Mouse (Mus musculus) kidney, adult 9 months (tissue): ENCODE data around the gene Lce1j.
"Not testable (repeated sequence)": the region's sequence is repeated elsewhere in the genome, so short reads cannot be mapped to it uniquely, and the experiment has no call there.

Experiments used
- DNase-seq: peaks from one replicate; pipeline ENCODE4 v3.0.0; 2022

Gene Lce1j

DNA sequence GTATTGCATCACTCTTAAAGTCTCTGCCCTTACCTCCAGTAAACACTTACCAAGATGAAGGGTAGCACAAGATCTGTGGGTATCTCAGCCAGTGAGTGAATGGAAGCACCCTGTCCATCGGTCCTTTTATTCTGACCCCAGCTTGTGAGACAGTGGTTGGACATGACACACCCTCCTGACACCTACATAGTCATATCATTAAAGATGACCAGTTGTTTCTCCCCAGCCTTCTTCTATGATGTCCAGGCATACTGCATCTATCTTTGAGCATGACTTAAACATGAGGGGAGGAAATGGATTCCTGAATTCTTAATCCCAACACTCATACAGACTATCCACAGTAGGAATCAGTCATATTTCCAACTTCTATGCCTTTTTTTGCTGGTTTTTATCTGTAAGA is at the start of gene Lce1j:
Gene Lce1j, minus strand, starts transcription at position 101 of the 400 bp plus-strand sequence.
- no peak for DNase-seq

DNA sequence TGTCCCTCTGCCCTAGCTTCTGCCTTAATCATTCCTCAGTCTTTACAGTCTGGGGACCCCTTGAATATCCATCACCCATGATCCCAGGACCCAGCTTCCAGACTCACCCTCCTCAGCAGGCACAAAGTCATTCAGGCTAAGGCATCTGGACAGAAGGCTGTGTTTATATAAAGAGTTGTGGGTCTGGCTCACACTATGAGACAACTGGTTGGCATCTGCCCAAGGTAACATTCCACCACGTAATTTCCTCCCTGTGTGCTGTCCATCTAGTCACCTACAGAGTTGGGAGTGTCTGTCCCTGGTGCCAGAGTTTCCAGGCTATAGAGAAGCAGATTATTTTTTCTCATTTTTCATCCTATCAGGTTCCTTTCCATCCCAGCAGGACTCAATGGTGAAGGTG is 36.8 kb upstream of the Lce1j start, which contains the start of gene Kprp:
Gene Kprp, minus strand, starts transcription at position 140 of the 400 bp plus-strand sequence.
- DNase-seq: no peak

DNA sequence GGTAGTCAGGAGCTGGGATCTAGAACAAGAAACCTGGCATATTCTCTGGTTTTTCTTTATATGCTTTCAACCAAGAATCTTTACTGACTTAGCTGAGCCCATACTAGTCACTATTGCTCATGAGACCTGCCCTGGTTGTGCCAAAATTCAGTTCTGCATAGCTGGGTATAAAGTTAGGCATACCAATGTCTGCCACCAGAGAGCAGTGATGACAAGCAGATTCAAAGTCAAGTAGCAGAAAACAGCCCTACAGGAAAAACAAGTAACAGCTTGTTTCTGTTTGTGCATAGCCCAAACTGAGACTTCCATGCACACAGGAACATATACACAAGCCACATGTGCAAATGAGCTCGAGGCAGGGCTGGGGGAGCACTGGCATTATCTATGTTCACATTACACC is 35.5 kb upstream of the Lce1j start:
- peak; percentile 1 for DNase-seq

DNA sequence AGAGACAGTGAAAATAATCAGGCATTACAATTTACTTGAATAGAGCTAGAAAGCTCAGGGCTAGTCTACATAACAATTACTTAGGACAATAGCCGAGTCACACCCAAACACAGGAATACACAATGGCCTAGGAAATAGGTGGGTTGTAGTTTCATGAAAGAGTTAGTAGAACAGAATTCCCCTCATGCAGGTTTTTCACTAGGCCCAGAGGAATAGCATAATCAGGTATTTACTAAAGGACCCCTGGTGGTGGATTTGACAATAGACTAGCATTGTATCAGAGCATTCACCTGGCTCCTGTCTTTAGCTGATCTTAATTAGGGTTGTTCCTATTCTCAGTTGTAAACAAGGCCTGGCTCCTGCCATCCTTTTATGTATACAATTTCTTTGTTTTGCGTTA is 25.7 kb upstream of the Lce1j start:
- DNase-seq: not testable (repeated sequence)

DNA sequence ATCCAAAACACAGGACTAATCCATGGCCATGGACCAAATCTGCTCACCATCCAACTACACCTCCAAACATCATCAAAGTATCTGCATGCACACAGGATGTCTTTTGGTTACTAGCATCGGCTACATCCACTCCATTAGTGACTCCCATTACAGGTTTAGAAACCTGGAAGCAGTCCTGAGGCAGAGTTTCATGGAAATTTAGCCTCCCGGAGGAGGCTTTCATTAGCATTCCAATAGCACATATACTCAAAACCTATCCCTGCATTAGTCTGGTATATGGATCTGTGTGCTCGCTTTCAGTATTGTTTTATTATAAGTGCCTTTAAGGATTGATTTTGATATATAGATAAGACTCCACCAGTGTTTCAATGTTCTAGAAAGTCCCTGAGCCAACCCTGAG is 25.3 kb upstream of the Lce1j start:
- no peak for DNase-seq

DNA sequence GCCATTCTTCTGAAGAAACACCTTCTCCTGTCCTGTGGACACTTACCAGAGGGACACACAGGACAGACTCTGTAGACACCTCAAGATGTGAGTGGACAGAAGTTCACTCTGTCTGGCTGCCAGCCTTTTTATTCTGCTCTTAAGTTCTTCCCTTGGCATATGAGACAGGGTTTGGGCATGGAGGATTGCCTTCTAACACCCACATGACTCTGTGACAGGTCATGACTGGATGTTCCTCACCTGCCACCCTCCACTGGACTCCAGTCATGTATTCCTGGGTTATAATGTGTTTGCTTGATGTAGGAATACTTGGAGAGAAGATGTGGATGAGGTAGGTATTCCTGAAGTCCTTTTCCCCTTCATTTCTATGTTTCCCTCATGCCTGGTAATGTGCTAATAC is 17.5 kb upstream of the Lce1j start, which contains the start of gene Lce1k:
Gene Lce1k, minus strand, starts transcription at position 101 of the 400 bp plus-strand sequence.
- no peak for DNase-seq

DNA sequence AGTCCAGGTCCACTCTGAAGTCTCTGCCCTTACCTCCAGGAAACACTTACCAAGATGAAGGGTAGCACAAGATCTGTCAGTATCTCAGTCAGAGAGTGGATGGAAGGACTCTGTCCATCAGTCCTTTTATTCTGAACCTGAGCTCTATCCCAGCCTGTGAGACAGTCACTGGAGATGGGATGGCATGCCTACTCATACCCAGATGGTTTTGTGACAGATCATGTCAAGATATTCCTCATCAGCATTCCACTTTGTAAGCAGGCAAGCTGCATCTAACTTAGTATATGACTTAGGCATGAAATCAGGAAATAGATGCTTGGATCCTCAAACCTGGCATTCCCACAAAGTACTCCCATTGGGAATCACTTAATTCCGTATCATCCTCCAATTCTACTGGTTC is 11.5 kb downstream of the Lce1j start, which contains the start of gene Lce1i:
Gene Lce1i, minus strand, starts transcription at position 101 of the 400 bp plus-strand sequence.
- no peak for DNase-seq

DNA sequence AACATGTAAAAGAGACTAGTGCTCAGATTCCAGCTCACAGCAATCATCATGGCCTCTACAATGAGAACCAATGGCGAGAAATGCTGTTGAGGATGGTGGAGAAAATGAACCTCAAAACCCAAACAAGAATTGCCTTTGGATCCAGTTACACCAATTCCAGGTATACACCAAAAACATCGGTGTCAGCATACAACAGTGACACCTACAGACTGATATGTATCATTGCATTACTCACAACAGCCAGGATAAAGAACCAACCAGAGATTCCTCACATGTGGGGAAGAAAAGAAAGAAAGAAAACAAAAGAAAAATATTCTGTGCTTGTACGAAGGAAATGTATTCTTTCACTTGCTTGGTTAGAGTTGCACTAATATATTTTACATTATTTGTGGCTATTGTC is 18.7 kb downstream of the Lce1j start:
- peak; percentile 7 for DNase-seq

DNA sequence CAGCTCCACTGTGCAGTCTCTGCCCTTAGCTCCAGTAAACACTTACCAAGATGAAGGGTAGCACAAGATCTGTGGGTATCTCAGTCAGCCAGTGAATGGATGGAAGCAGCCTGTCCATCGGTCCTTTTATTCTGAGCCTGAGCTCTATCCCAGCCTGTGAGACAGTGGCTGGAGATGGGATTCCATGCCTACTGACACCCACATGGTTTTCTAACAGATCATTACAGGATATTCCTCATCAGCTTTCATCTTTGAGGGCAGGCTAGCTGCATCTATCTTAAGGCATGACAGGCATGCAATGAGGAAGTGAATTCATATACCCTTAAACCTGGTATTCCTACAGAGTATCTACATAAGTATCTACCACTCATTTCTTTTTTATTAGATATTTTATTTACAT is 25.3 kb downstream of the Lce1j start, which contains the start of gene Lce1h:
Gene Lce1h, minus strand, starts transcription at position 101 of the 400 bp plus-strand sequence.
- DNase-seq: no peak

DNA sequence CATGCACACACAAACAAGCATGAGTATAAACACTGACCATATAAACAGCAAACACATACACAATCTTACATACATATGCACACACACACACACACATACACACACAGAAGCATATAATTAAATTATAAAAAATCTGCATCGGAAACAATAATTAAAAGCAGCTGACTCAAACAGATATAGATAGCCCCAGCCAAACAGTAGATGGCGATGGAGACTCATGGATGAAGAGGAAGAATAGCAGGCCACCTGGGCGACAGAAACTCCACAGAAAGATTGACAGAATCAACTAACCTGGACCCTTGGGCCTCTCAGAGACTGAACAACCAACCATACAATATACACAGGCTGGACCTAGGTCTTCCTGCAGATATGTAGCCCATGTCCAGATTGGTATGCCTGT is 37.1 kb downstream of the Lce1j start:
- DNase-seq: no peak

DNA sequence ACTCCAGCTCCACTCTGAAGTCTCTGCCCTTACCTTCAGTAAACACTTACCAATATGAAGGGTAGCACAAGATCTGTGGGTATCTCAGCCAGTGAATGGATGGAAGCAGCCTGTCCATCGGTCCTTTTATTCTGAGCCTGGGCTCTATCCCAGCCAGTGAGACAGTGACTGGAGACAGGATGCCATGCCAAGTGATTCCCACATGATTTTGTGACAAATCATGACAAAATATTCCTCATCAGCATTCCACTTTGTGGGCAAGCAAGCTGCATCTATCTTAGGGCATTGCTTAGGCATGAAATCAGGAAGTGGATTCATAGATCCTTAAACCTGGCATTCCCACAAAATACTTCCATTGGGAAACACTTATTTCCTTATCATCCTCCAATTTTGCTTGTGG is 38.1 kb downstream of the Lce1j start, which contains the start of gene Lce1g:
Gene Lce1g, minus strand, starts transcription at position 101 of the 400 bp plus-strand sequence.
- DNase-seq: no peak

DNA sequence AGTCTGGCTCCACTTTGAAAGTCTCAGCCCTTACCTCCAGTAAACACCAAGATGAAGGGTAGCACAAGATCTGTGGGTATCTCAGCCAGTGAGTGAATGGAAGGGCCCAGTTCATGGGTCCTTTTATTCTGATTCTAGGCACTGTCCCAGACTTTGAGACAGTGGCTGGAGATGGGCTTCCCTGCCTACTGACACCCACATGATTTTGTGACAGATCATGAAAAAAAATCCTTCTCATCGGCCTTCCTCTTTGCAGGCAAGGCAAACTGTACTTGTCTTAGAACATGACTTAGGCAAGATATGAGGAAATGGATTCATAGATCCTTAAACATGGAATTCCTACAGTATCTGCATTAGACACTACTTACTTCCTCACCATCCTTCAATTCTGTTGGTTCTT is 51.3 kb downstream of the Lce1j start, which contains the start of gene Gm38119:
Gene Gm38119, minus strand, starts transcription at position 101 of the 400 bp plus-strand sequence.
- DNase-seq: no peak
